Mouse (Mus musculus) bone marrow, adult 2 months (tissue): ENCODE results near the gene Sgms1.

Experiments used
- CTCF ChIP-seq: fragments of 200-500 bp; IDR thresholded peaks from 2 replicates; pipeline ENCODE4 v1.5.1; 2011; ENCODE audit warnings: low read length, control low read depth; ENCODE audit not compliant: control insufficient read depth, insufficient read depth
- POLR2A ChIP-seq: fragments of 200-500 bp; IDR thresholded peaks from 2 replicates; pipeline ENCODE4 v1.6.1; 2011; ENCODE audit warnings: low read depth, mild to moderate bottlenecking, control low read depth, low read length, borderline replicate concordance; ENCODE audit not compliant: control insufficient read depth

DNA sequence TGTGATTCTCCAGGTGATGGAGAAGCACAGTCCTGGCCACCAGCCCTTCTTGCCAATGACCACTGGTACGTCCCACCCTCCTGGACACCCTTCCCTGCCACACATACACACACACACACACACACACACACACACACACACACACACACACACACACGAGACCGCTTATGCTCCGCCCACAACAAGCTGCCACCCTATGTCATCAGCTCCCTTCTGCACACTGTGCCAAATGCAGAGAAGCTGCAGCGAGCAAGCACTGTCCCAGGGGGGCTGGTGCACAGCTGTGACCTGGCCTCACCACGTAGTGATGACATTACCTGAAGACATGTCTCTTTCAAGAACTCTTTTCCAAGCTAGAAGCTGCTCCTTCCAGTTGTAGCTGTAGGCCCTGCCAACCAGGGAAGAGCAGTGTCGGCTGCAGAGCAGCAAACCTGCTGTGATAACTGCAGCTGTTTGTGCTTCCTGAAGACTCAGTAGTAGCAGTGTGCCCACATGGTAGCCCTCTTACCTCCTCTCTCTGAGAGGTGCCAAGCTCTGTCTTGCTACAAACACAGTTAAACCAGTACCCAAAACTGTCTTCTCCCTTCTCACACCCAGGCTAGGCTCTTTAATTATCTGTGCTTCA is 11.7 kb downstream of the Sgms1 start:
- no peak for TF ChIP-seq CTCF
- no peak for TF ChIP-seq POLR2A
